Mouse (Mus musculus): ENCODE results near the gene Ccdc88c. TPM values are rescaled to one million over a fixed set of nuclear protein-coding genes. Genes with fewer than 3 reads are reported as not detected.

Gene Ccdc88c
- polyA plus RNA-seq, 1 experiment from 2014 or later: 4.5 TPM

DNA sequence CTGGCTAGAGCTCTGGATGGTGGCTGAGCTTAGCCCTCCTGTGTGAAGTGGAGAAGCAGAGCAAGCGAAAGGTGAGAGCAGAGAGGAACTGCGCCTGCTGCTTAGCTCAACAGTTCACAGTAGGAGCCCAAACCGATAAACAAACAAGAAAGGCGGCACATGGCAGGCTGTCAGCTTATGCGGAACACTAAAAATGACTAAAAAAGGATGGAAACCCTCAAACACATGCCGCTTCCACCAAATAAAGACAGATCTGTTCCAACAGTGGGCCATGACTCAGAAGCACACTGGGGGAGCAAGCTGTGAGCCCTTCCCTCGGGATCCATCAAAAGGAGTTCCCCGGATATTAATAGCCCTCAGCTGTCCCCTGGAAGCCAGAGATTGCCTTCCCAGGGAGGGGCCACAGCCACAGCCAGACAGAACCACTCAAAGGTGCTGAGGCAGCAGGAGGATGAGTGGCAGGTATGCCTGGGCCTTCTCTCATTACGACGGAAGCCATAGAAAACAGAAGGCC, 20.8 kb downstream of the Ccdc88c start:
- H3K4me2 ChIP-seq: no peak overlapping the region
- 0 out of 2 replicates have a peak overlapping the region, but pooled peaks have one; percentile 30 for H3K27ac ChIP-seq
- 0 out of 2 replicates have a peak, but pooled peaks cover 2% of the 10 kb centered on the region for H3K9me3 ChIP-seq
- H3K4me3 ChIP-seq: no peak overlapping the region
- WGBS: 31% methylated on average over 10 of the region's 10 CpGs
- peaks cover 34% of the 10 kb centered on the region for H3K4me1 ChIP-seq
- H3K36me3 ChIP-seq: no peaks in the 10 kb centered on the region
- no peak for ATAC-seq (ENCODE audit: insufficient number of reproducible peaks, insufficient read depth, low FRiP score, low TSS enrichment, low read depth)
- H3K27me3 ChIP-seq: peaks cover 7% of the 10 kb centered on the region
- no peak overlapping the region for H3K9ac ChIP-seq

DNA sequence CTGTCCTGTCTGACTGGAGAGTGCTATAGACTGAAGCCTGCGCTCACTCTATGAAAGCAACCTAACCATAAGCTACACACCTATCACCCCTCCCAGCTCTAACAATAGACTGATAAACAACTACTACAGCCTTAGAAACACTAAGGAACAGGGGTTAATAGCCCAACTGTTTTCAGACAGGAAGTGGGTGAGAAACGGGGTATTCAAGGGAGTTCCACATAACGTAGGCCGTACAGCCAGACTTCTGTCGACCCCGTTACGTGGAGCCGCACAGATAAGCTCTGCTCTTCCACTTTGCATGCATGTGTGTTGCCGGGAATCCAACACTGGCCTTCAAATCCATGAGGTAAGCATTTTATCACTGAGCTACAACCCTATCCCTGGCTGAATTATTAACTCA, 21.4 kb downstream of the Ccdc88c start:
- ATAC-seq (ENCODE audit: insufficient number of reproducible peaks, insufficient read depth, low FRiP score, low TSS enrichment, low read depth): no peak
- H3K4me1 ChIP-seq: peaks cover 28% of the 10 kb centered on the region
- no peak overlapping the region for H3K27ac ChIP-seq
- 0 out of 2 replicates have a peak, but pooled peaks cover 2% of the 10 kb centered on the region for H3K9me3 ChIP-seq
- no peaks in the 10 kb centered on the region for H3K36me3 ChIP-seq
- H3K27me3 ChIP-seq: peaks cover 3% of the 10 kb centered on the region
- 71% methylated on average over 9 of the region's 9 CpGs for WGBS
- no peak overlapping the region for H3K4me3 ChIP-seq
- no peak overlapping the region for H3K9ac ChIP-seq
- H3K4me2 ChIP-seq: no peak overlapping the region

DNA sequence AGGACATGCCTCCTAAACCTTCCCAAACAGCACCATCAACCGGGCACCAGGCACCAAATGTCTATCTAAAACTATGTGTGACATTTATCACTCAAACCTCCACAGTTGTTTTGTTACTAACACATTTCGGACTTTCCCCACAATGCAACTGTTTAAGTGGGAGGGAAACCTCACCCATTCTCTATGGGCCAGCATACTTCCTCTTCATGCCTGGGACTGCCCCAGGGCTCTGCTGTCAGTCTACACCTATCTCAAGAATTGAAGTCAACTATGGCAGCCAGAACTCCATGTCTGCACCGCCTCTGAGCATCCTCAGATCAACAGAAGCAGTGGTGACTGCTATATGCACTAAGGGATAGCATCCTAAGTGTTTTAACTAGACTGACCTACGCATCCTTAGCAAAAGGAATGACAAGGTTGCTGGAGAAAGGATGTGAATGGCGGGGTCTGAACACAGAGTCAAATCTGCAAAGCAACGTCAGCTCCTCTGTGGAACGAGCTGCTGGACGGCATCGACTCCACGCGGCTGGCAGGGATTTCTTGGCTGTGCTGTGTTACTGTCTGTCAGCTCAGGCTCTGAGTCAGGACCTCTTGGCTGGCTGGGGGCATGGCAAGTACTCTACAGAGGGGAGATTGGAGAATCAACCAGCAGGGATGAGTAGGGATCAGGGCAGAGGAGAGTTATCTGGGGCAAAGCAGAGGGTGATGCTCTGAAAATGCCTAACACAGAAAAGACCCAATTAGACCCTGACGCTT, 23.0 kb downstream of the Ccdc88c start:
- 0 out of 2 replicates have a peak, but pooled peaks cover 2% of the 10 kb centered on the region for H3K9me3 ChIP-seq
- WGBS: 82% methylated on average over 12 of the region's 12 CpGs
- no peak for ATAC-seq (ENCODE audit: insufficient number of reproducible peaks, insufficient read depth, low FRiP score, low TSS enrichment, low read depth)
- peaks cover 21% of the 10 kb centered on the region for H3K4me1 ChIP-seq
- no peaks in the 10 kb centered on the region for H3K27me3 ChIP-seq
- H3K4me3 ChIP-seq: no peak overlapping the region
- H3K36me3 ChIP-seq: no peaks in the 10 kb centered on the region
- no peak overlapping the region for H3K4me2 ChIP-seq
- no peak overlapping the region for H3K27ac ChIP-seq
- H3K9ac ChIP-seq: no peak overlapping the region

DNA sequence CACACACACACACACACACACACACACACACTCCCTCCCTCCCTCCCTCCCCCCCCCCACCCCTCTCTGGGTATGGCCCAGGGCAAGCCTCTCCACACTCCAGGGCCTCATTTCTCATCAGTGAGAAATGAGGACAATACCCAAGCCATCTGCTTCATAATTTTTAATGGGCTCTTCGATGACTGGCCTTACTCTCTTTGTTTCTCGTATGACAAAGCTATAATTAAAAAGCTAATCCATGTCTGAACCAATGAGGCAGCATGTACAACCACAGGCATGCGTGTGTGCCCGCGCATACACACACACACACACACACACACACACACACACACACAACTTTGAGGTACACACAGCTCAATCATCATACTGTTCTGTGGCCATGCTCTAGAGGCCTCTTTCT, 23.9 kb downstream of the Ccdc88c start:
- no peak overlapping the region for H3K4me3 ChIP-seq
- H3K4me2 ChIP-seq: no peak overlapping the region
- ATAC-seq (ENCODE audit: insufficient number of reproducible peaks, insufficient read depth, low FRiP score, low TSS enrichment, low read depth): no peak
- no peak overlapping the region for H3K27ac ChIP-seq
- WGBS: 82% methylated on average over 5 of the region's 5 CpGs
- H3K9ac ChIP-seq: no peak overlapping the region
- no peaks in the 10 kb centered on the region for H3K27me3 ChIP-seq
- peaks cover 16% of the 10 kb centered on the region for H3K4me1 ChIP-seq
- 0 out of 2 replicates have a peak, but pooled peaks cover 2% of the 10 kb centered on the region for H3K9me3 ChIP-seq
- H3K36me3 ChIP-seq: no peaks in the 10 kb centered on the region

DNA sequence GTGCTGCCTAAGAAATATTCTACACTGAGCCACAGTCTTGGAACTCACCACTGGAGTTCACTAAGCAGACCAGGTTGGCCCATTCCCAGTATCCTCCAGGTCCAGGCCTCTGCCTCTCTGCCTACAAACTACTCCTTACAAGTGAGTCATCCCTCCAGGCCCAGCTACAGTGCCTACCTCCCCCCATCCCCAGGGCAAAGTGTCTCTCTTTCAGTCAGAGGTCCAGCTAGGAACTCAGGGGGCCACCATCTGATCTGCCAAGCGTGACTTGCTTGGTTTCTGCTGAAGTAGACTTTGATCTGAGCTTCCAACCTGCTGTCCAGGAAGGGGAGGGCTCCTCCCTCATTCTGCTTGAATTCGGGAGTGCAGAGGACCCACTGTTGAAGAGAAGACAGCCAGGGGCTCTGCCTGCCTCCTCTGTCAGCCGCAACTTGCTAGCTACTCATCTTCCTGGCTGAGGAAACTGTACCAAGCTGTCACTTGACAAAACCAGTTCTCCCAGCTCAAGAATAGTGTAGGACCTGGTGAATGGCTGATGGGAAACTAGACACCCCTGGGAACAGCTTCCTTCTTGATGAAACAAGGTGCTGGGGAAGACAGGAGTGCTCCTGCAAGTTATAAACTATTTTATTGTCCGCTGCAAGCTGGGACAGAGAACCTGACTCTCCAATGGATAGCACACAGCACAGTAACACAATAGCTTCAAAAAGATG, 25.9 kb downstream of the Ccdc88c start:
- Histone ChIP-seq H3K36me3 (no peaks in the 10 kb centered on the region), H3K4me1 (peaks cover 21% of the 10 kb centered on the region), H3K4me3 (no peak overlapping the region), H3K4me2 (no peak overlapping the region), H3K27ac (peak overlapping the region; percentile 78), H3K27me3 (no peaks in the 10 kb centered on the region), H3K9ac (no peak overlapping the region), H3K9me3 (no peaks in the 10 kb centered on the region)
- WGBS: 33% methylated on average over 4 of the region's 4 CpGs
- ATAC-seq (ENCODE audit: insufficient number of reproducible peaks, insufficient read depth, low FRiP score, low TSS enrichment, low read depth): peak; percentile 33

DNA sequence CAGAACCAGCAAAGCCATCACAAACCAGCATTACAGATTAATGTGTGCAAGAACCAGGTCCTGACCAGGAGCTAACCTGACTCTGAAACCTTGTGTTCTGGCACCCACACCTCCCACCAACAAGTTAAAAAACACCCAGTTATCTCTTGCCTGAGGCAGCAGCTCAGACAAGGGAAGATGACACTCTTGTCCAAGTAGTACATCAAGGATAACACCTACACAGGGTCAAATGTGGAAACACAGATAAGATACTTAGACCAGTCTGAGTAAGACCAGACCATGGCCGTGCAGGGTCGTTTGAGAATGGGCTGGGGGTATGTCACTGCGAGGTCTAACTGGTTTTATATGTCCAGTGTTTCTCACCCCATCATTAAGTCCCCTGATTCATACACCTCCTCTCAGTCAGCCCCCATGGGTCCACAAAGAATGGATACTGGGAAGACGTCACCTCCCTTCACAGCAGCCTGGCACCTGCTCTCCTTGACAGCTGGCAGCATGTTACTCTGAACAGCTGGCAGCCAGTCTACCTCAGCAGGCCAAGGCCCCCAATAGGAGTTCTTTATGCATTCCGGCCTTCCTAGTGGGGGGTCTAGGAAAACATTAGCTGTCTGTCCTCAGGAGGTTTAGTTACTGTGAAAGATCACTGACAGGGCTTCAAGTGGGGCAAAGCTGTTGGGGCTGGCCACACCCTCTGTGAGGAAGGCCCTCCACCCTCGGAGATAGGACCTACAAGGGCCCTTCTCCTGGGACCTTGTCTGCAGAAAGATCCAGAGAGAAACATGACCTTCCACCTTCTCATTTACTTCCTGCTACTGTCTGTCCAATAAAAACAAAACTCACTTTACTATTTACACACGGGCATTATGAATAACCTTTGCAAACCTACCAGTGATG, 29.5 kb downstream of the Ccdc88c start:
- H3K9ac ChIP-seq: no peak overlapping the region
- no peak overlapping the region for H3K4me3 ChIP-seq
- peaks cover 46% of the 10 kb centered on the region for H3K4me1 ChIP-seq
- H3K36me3 ChIP-seq: no peaks in the 10 kb centered on the region
- H3K9me3 ChIP-seq: no peaks in the 10 kb centered on the region
- peaks cover 14% of the 10 kb centered on the region for H3K27me3 ChIP-seq
- peak overlapping the region; percentile 9; the same call in 1 of the 2 replicates for H3K27ac ChIP-seq
- no peak for ATAC-seq (ENCODE audit: insufficient number of reproducible peaks, insufficient read depth, low FRiP score, low TSS enrichment, low read depth)
- no peak overlapping the region for H3K4me2 ChIP-seq
- 46% methylated on average over 7 of the region's 7 CpGs for WGBS

DNA sequence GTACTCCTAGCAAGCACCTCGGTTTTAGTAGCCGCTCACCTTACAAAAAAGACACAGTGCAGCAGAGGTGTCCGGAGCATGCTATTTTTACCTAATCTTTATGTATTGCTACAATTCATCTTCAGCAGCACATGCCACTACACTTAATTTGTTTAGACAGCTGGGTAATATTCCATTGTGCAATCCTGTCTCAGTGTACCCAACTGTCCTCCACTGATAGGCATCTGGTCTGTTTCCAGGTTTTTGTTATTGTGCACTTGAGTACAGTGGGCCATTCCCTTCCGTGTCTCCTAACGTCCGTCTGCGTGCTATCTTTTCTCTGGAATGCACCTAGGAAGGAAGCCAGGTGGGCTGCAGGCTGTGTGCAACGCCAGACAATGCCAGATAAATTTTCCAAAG, 30.3 kb downstream of the Ccdc88c start:
- 40% methylated on average over 8 of the region's 8 CpGs for WGBS
- H3K36me3 ChIP-seq: no peaks in the 10 kb centered on the region
- H3K27ac ChIP-seq: peak overlapping the region; percentile 9; the same call in 1 of the 2 replicates
- H3K4me1 ChIP-seq: peaks cover 42% of the 10 kb centered on the region
- H3K4me3 ChIP-seq: no peak overlapping the region
- no peak overlapping the region for H3K4me2 ChIP-seq
- ATAC-seq (ENCODE audit: insufficient number of reproducible peaks, insufficient read depth, low FRiP score, low TSS enrichment, low read depth): no peak
- H3K27me3 ChIP-seq: peaks cover 19% of the 10 kb centered on the region
- H3K9me3 ChIP-seq: no peaks in the 10 kb centered on the region
- no peak overlapping the region for H3K9ac ChIP-seq

DNA sequence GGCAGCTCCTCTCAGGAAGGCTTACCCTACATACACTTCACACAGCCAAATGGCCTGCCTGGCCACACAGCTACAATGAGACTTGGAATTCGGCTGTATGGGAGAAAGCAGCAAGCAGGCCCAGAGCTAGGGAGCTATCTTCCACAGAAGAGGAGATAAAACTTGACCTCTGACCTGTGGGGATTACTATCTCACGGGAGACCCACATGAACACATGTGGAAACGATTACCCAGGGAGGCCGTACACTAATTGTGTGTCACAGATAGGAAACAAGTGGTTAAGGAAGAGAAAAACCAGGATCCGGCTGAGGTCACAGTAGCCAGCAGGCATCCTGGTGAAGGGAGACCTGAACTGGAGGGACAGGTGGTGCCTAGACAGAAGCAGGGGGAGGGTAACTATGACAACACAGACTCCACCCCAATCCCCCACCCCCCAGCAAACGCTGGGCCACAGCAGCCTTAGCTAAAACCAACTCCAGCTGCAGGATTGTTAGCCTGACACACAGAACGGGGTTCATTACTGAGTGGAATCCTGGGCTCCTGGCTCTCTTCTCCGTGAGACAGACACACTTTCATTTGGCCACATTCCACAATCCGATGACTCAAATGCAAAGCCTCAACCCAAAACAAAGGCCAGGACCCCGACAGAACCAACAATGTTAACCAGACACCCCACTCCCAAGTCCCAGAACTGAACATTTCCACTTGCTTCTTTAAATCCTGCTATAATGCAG, 30.9 kb downstream of the Ccdc88c start:
- Histone ChIP-seq H3K9me3 (no peaks in the 10 kb centered on the region), H3K4me2 (no peak overlapping the region), H3K4me1 (peaks cover 42% of the 10 kb centered on the region), H3K27me3 (peaks cover 25% of the 10 kb centered on the region), H3K9ac (0 out of 2 replicates have a peak overlapping the region, but pooled peaks have one; percentile 37), H3K27ac (no peak overlapping the region; the same call in 1 of the 2 replicates), H3K36me3 (no peaks in the 10 kb centered on the region), H3K4me3 (no peak overlapping the region)
- 5% methylated on average over 10 of the region's 10 CpGs for WGBS
- ATAC-seq (ENCODE audit: insufficient number of reproducible peaks, insufficient read depth, low FRiP score, low TSS enrichment, low read depth): no peak

DNA sequence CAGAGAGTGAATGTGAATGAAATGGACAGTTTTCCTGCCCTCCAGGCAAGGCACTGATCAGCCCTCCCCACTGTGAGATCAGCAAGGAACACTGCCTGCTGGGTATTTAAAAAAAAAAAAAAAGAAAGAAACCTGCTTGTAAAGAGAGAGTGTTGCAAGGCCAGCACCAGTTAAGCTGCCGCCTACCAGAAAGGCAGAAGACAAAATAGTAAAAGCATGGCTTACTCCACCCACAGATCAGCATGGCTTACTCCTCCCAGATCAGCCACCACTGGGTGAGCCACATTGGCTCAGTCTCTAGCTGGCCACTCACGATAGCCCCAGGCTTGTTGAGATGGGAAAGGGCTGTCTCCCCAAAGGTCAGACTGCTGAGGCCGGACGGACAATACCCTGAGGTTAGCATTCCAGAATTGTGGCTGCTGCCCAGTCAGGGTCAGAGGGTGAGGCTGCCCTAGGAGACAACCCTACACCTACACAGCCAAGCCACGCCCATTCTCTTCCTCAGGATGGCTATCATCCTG, 32.4 kb downstream of the Ccdc88c start:
- Histone ChIP-seq H3K9ac (no peak overlapping the region), H3K4me2 (no peak overlapping the region), H3K36me3 (no peaks in the 10 kb centered on the region), H3K9me3 (no peaks in the 10 kb centered on the region), H3K27ac (peak overlapping the region; percentile 39; the same call in 1 of the 2 replicates), H3K4me1 (peaks cover 42% of the 10 kb centered on the region), H3K27me3 (peaks cover 35% of the 10 kb centered on the region), H3K4me3 (no peak overlapping the region)
- ATAC-seq (ENCODE audit: insufficient number of reproducible peaks, insufficient read depth, low FRiP score, low TSS enrichment, low read depth): no peak
- WGBS: 18% methylated on average over 5 of the region's 5 CpGs

DNA sequence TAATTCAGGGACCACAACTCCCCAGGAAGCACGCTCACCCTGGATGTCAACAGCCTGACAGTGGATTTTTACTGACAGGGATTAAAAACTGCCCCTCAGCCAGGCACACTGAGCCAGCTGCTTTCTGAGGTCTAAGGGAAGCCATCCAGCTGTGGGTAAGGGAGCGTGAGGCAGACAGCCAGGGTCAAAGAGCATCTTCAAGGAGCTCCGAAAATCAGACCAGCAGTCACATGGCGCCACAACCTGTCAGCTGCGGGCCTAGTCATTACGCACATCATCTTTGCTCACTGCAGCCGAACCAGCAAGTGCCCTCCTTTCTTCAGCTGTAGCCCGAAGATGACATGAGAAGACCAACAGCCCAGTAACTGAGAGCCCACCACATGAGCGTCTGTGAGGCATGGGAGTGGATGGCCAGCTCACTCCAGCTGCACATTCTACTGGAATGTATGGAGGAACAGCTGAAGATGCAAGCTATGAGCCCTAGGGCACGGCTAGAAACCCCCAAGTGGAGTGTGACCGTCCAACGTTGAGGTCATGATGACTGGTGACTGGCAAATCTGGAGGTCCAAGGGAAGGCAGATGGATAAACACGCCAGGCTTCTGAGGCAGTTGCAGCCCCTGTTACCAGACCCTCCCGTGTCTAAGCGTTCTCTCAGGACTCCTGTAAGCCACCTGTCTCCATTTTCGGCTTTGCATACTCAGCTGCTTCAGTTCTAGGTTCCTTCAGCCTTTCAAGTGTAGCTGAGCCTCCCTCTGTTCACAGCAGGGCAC, 33.1 kb downstream of the Ccdc88c start:
- Histone ChIP-seq H3K4me2 (no peak overlapping the region), H3K4me3 (no peak overlapping the region), H3K27me3 (peaks cover 35% of the 10 kb centered on the region), H3K27ac (peak overlapping the region; percentile 39; the same call in 1 of the 2 replicates), H3K4me1 (peaks cover 44% of the 10 kb centered on the region), H3K9ac (no peak overlapping the region), H3K36me3 (no peaks in the 10 kb centered on the region), H3K9me3 (no peaks in the 10 kb centered on the region)
- ATAC-seq (ENCODE audit: insufficient number of reproducible peaks, insufficient read depth, low FRiP score, low TSS enrichment, low read depth): no peak
- WGBS: 21% methylated on average over 16 of the region's 16 CpGs
